25 mouse cellular contexts compared by ENCODE assay signal in the genomic region with DNA sequence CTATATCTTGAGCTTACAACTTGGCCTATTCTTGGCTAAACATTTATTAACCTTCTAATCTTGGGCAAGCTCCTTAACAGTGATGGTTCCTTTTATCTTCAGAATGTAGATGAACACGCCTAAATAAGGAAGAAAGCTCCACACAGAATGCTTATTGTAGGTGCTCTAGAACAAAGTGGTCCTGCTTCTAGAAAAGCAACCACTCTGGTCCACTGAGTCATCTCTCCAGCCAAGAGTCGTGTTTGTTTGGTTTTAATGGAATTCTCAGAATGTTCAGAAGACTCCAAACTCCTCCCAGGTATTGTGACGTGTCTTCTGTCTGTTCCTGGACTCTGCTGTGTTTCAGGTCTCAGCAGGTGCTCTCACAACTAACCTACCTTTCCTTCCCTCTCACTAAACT. TPM values are rescaled to one million over a fixed set of nuclear protein-coding genes. Genes with fewer than 3 reads are reported as not detected.
DNase-seq lines count a peak whose midpoint lies in the region; ATAC-seq and TF ChIP-seq lines count a peak whose summit lies in the region.
"Had no signal": no experiment of that assay in that cellular context is flagged by ENCODE, and none has a peak within 500 bp of the region (broad histone marks: within the 10 kb centered on the region; RNA-seq: fewer than 3 reads in every experiment).

No protein-coding gene starts in this region.

- H3K9me3 ChIP-seq in lung, postnatal 0 days (ENCODE audit: low read length), result no peaks in the 10 kb centered on the region
- no peaks in the 10 kb centered on the region for H3K9me3 ChIP-seq in intestine, embryonic 16.5 days (ENCODE audit: control insufficient read depth, low read length)
- H3K9me3 ChIP-seq in forebrain, embryonic 12.5 days, result no peaks in the 10 kb centered on the region
- no peaks in the 10 kb centered on the region; the same call in 1 of the 2 replicates for H3K9me3 ChIP-seq in kidney, embryonic 16.5 days (ENCODE audit: low read length)
- H3K9me3 ChIP-seq: embryonic facial prominence, embryonic 12.5 days; embryonic facial prominence, embryonic 15.5 days; forebrain, embryonic 10.5 days; hindbrain, embryonic 12.5 days; hindbrain, embryonic 15.5 days had no signal

- 39% methylated on average over 3 of the region's 3 CpGs for whole genome bisulfite sequencing in lung, postnatal 0 days
- 59% methylated on average over 3 of the region's 3 CpGs for WGBS in intestine, embryonic 16.5 days
- 88% methylated on average over 3 of the region's 3 CpGs for WGBS in forebrain, embryonic 12.5 days
- 77% methylated on average over 3 of the region's 3 CpGs for WGBS in kidney, embryonic 16.5 days

- peaks cover 3% of the 10 kb centered on the region; the same call in 1 of the 2 replicates for H3K4me1 ChIP-seq in lung, postnatal 0 days (ENCODE audit: insufficient read depth, low read depth, low read length)
- peaks cover 41% of the 10 kb centered on the region for H3K4me1 ChIP-seq in intestine, embryonic 16.5 days (ENCODE audit: control insufficient read depth, insufficient read depth, low read length)
- peaks cover 26% of the 10 kb centered on the region for H3K4me1 ChIP-seq in forebrain, embryonic 12.5 days
- peaks cover 34% of the 10 kb centered on the region; the same call in 1 of the 2 replicates for H3K4me1 ChIP-seq in kidney, embryonic 16.5 days (ENCODE audit: insufficient read depth, low read length)

- H3K9ac ChIP-seq in lung, postnatal 0 days (replicated peaks; ENCODE audit: low read depth), result no peak overlapping the region
- H3K9ac ChIP-seq in intestine, embryonic 16.5 days (ENCODE audit: low read depth, low read length), result no peak overlapping the region
- H3K9ac ChIP-seq in forebrain, embryonic 12.5 days, result no peak overlapping the region
- no peak overlapping the region for H3K9ac ChIP-seq in kidney, embryonic 16.5 days (replicated peaks; ENCODE audit: low read length)
- H3K9ac ChIP-seq: embryonic facial prominence, embryonic 12.5 days; embryonic facial prominence, embryonic 15.5 days; forebrain, postnatal 0 days; hindbrain, embryonic 12.5 days; hindbrain, embryonic 15.5 days had no signal

- 0 out of 2 replicates have a peak, but pooled peaks cover 3% of the 10 kb centered on the region for H3K36me3 ChIP-seq in lung, postnatal 0 days (ENCODE audit: insufficient read depth, low read length)
- H3K36me3 ChIP-seq in intestine, embryonic 16.5 days (ENCODE audit: control insufficient read depth, insufficient read depth, low read length), result no peaks in the 10 kb centered on the region
- peaks cover 7% of the 10 kb centered on the region; the same call in 1 of the 2 replicates for H3K36me3 ChIP-seq in forebrain, embryonic 12.5 days (replicated peaks)
- H3K36me3 ChIP-seq in kidney, embryonic 16.5 days (ENCODE audit: insufficient read depth, low read length), result peaks cover 25% of the 10 kb centered on the region
- H3K36me3 ChIP-seq: hindbrain, embryonic 12.5 days; hindbrain, embryonic 15.5 days had no signal

- DNase-seq in lung, postnatal 0 days (ENCODE audit: low spot score), result peak; percentile 79
- DNase-seq in lung, postnatal 10 days, result no peak
- peak; percentile 12 for DNase-seq in 3134 (ENCODE audit: extremely low read depth, insufficient read length, low spot score)
- peak; percentile 37 for DNase-seq in R1 (ENCODE audit: low read depth, low spot score)
- DNase-seq in frontal cortex, postnatal 36 days (ENCODE audit: low spot score in 2 of 2), result no peak
- DNase-seq: adrenal gland, adult 2 months; adrenal gland, postnatal 14 days; cerebellum, adult 11 months; cerebellum, adult 2 months; cerebellum, adult 9-11 months; cerebellum, postnatal 25 days; forebrain, postnatal 0 days; gastrocnemius, postnatal 25 days had no signal

- no peak overlapping the region for H3K4me3 ChIP-seq in lung, postnatal 0 days (ENCODE audit: low read depth, low read length)
- H3K4me3 ChIP-seq in intestine, embryonic 16.5 days (ENCODE audit: low read length), result no peak overlapping the region
- no peak overlapping the region for H3K4me3 ChIP-seq in forebrain, embryonic 12.5 days (replicated peaks)
- H3K4me3 ChIP-seq in kidney, embryonic 16.5 days (ENCODE audit: low read length), result no peak overlapping the region
- H3K4me3 ChIP-seq: embryonic facial prominence, embryonic 12.5 days; embryonic facial prominence, embryonic 15.5 days; erythroblast, embryonic 14.5 days; forebrain, embryonic 10.5 days; hindbrain, embryonic 12.5 days; hindbrain, embryonic 15.5 days had no signal

- TF ChIP-seq EP300 in lung, postnatal 0 days (IDR thresholded peaks at IDR 0.05), result peak; percentile 89

- no peaks in the 10 kb centered on the region for H3K27me3 ChIP-seq in lung, postnatal 0 days (replicated peaks; ENCODE audit: insufficient read depth, low read length)
- no peaks in the 10 kb centered on the region for H3K27me3 ChIP-seq in intestine, embryonic 16.5 days (replicated peaks; ENCODE audit: control insufficient read depth, insufficient read depth, low read length)
- no peaks in the 10 kb centered on the region for H3K27me3 ChIP-seq in forebrain, embryonic 12.5 days
- no peaks in the 10 kb centered on the region for H3K27me3 ChIP-seq in kidney, embryonic 16.5 days (ENCODE audit: insufficient read depth, low read length)
- H3K27me3 ChIP-seq: embryonic facial prominence, embryonic 12.5 days; embryonic facial prominence, embryonic 15.5 days; hindbrain, embryonic 12.5 days; hindbrain, embryonic 15.5 days; Patski had no signal

- no peak for TF ChIP-seq CTCF in lung, postnatal 0 days (IDR thresholded peaks at IDR 0.05)

- no peak overlapping the region for H3K4me2 ChIP-seq in lung, postnatal 0 days (replicated peaks; ENCODE audit: low read depth, low read length)
- H3K4me2 ChIP-seq in intestine, embryonic 16.5 days (ENCODE audit: low read depth, low read length), result no peak overlapping the region
- no peak overlapping the region for H3K4me2 ChIP-seq in forebrain, embryonic 12.5 days
- no peak overlapping the region for H3K4me2 ChIP-seq in kidney, embryonic 16.5 days (replicated peaks; ENCODE audit: low read depth, low read length)
- H3K4me2 ChIP-seq: embryonic facial prominence, embryonic 12.5 days; embryonic facial prominence, embryonic 15.5 days; heart, embryonic 11.5 days; hindbrain, embryonic 12.5 days; hindbrain, embryonic 15.5 days had no signal

- peak overlapping the region; percentile 64; the same call in 1 of the 2 replicates for H3K27ac ChIP-seq in lung, postnatal 0 days (ENCODE audit: low read length)
- peak overlapping the region; percentile 39; the same call in 1 of the 2 replicates for H3K27ac ChIP-seq in intestine, embryonic 16.5 days (ENCODE audit: low read length)
- H3K27ac ChIP-seq in forebrain, embryonic 12.5 days, result no peak overlapping the region
- H3K27ac ChIP-seq in kidney, embryonic 16.5 days (ENCODE audit: low read length), result no peak overlapping the region
- H3K27ac ChIP-seq: embryonic facial prominence, embryonic 12.5 days; embryonic facial prominence, embryonic 15.5 days; forebrain, embryonic 10.5 days; hindbrain, embryonic 12.5 days; hindbrain, embryonic 15.5 days had no signal

- ATAC-seq in lung, postnatal 0 days, result peak; percentile 88
- no peak; the same call in 1 of the 2 replicates for ATAC-seq in intestine, embryonic 16.5 days
- ATAC-seq in forebrain, embryonic 12.5 days (ENCODE audit: low FRiP score), result no peak
- no peak for ATAC-seq in kidney, embryonic 16.5 days (ENCODE audit: low FRiP score, low TSS enrichment)
- ATAC-seq: forebrain, embryonic 14.5 days; forebrain, postnatal 0 days; Patski had no signal

RNA-seq across cellular contexts. Expression of a gene that starts 38.8 kb away (rescaled TPM):
- polyA plus RNA-seq in lung, postnatal 0 days (2015; fragmentation: Nextera tagmentation; extraction: Ambion mirVana), result 17.0 and 19.0 TPM in 2 replicates
- 13.2 and 18.3 TPM in 2 replicates for polyA plus RNA-seq in intestine, embryonic 16.5 days (2015; fragmentation: Nextera tagmentation; extraction: Ambion mirVana)
- polyA plus RNA-seq in forebrain, embryonic 12.5 days (2016; fragmentation: Nextera tagmentation; extraction: Ambion mirVana), result 29.3 and 31.6 TPM in 2 replicates
- 35.7 and 37.1 TPM in 2 replicates for polyA plus RNA-seq in kidney, embryonic 16.5 days (2015; fragmentation: Nextera tagmentation; extraction: Ambion mirVana)
- polyA plus RNA-seq: erythroblast, embryonic 14.5 days had no signal

Comparison
In these comparisons a context has a peak if more than half of its experiments do, and no peak if none do; other contexts are left out.
1. DNase-seq: peak in lung, postnatal 0 days (single experiment), 3134 (single experiment) and R1 (single experiment); none in lung, postnatal 10 days (single experiment) and frontal cortex, postnatal 36 days (0 of 2).
2. H3K27ac ChIP-seq: peak in lung, postnatal 0 days (single experiment) and intestine, embryonic 16.5 days (single experiment); none in forebrain, embryonic 12.5 days (single experiment) and kidney, embryonic 16.5 days (single experiment).